Mouse (Mus musculus) spleen, adult 2 months (tissue): ENCODE results near the gene Hivep3.

Source experiments
- CTCF ChIP-seq: fragments of 200-500 bp; IDR thresholded peaks from 2 replicates; pipeline ENCODE4 v1.5.1; 2011; ENCODE audit warnings: mild to moderate bottlenecking, inconsistent platforms; ENCODE audit not compliant: insufficient read depth, insufficient read length, insufficient replicate concordance; ENCODE audit errors: extremely low read depth
- POLR2A ChIP-seq: fragments of 200-500 bp; IDR thresholded peaks from 2 replicates; pipeline ENCODE4 v1.6.1; 2011; ENCODE audit warnings: low read depth, low read length, inconsistent platforms

- no peak for TF ChIP-seq POLR2A
- no peak for TF ChIP-seq CTCF
Measured at GRCm38 (mm10) chr4:119733942-119734341, 358 bp downstream of the Hivep3 start.
